17 mouse cellular contexts compared by ENCODE assay signal in genomic region chr19:45413966-45414365, GRCm38 (mm10). TPM values are rescaled to one million over a fixed set of nuclear protein-coding genes. Genes with fewer than 3 reads are reported as not detected.
DNase-seq lines count a peak whose midpoint lies in the region; ATAC-seq lines count a peak whose summit lies in the region.
"Had no signal": no experiment of that assay in that cellular context is flagged by ENCODE, and none has a peak within 500 bp of the region (broad histone marks: within the 10 kb centered on the region; RNA-seq: fewer than 3 reads in every experiment).

No protein-coding gene starts in this region.

- ATAC-seq in kidney, embryonic 16.5 days (ENCODE audit: low FRiP score, low TSS enrichment), result no peak
- ATAC-seq in heart, embryonic 16.5 days (replicated peaks; ENCODE audit: extremely low read depth, insufficient read depth, low FRiP score), result no peak
- no peak for ATAC-seq in hindbrain, embryonic 11.5 days (ENCODE audit: low FRiP score)
- ATAC-seq: CD4-positive, CD25-positive, alpha-beta regulatory T cell, adult 4 months; forebrain, embryonic 14.5 days; inflammation-experienced regulatory T-cells, adult 6 months; liver, postnatal 0 days; midbrain, embryonic 16.5 days had no signal

- H3K4me2 ChIP-seq in kidney, embryonic 16.5 days (replicated peaks; ENCODE audit: low read depth, low read length), result no peak overlapping the region
- H3K4me2 ChIP-seq in heart, embryonic 16.5 days (ENCODE audit: low read depth, low read length), result no peak overlapping the region
- no peak overlapping the region for H3K4me2 ChIP-seq in hindbrain, embryonic 11.5 days (replicated peaks; ENCODE audit: low read depth, low read length)
- H3K4me2 ChIP-seq: limb, embryonic 15.5 days had no signal

- no peaks in the 10 kb centered on the region for H3K4me1 ChIP-seq in kidney, embryonic 16.5 days (ENCODE audit: insufficient read depth, low read length)
- H3K4me1 ChIP-seq in heart, embryonic 16.5 days (ENCODE audit: control insufficient read depth, insufficient read depth, low read length), result no peaks in the 10 kb centered on the region
- H3K4me1 ChIP-seq in hindbrain, embryonic 11.5 days (replicated peaks; ENCODE audit: control insufficient read depth, insufficient read depth, low read length), result no peaks in the 10 kb centered on the region
- H3K4me1 ChIP-seq: hindbrain, embryonic 10.5 days; limb, embryonic 15.5 days had no signal

- H3K27ac ChIP-seq in kidney, embryonic 16.5 days (ENCODE audit: low read length), result no peak overlapping the region
- H3K27ac ChIP-seq in heart, embryonic 16.5 days (ENCODE audit: low read length), result peak overlapping the region; percentile 32; the same call in 1 of the 2 replicates
- H3K27ac ChIP-seq in hindbrain, embryonic 11.5 days (ENCODE audit: low read depth, low read length), result no peak overlapping the region
- H3K27ac ChIP-seq: hindbrain, embryonic 10.5 days; limb, embryonic 15.5 days had no signal

- WGBS in kidney, embryonic 16.5 days, result 85% methylated on average over 3 of the region's 3 CpGs
- 69% methylated on average over 3 of the region's 3 CpGs for WGBS in heart, embryonic 16.5 days
- WGBS in hindbrain, embryonic 11.5 days, result 85% methylated on average over 3 of the region's 3 CpGs

- DNase-seq in gastrocnemius, postnatal 25 days, result peak; percentile 16
- DNase-seq in gastrocnemius, adult 18-20 months (ENCODE audit: low spot score), result no peak
- DNase-seq in kidney, adult 9 months, result peak; percentile 77
- peak; percentile 8 for DNase-seq in lung, postnatal 14 days
- DNase-seq in hindbrain, embryonic 11.5 days (ENCODE audit: low spot score), result no peak
- DNase-seq: adrenal gland, postnatal 14 days; liver, postnatal 0 days; thymus, postnatal 25 days had no signal

- H3K4me3 ChIP-seq in kidney, embryonic 16.5 days (ENCODE audit: low read length), result no peak overlapping the region
- H3K4me3 ChIP-seq in heart, embryonic 16.5 days (ENCODE audit: low read length), result no peak overlapping the region
- no peak overlapping the region for H3K4me3 ChIP-seq in hindbrain, embryonic 11.5 days (ENCODE audit: low read depth, low read length)
- H3K4me3 ChIP-seq: hindbrain, embryonic 10.5 days; limb, embryonic 15.5 days; megakaryocyte, embryonic 14.5 days had no signal

- no peaks in the 10 kb centered on the region for H3K36me3 ChIP-seq in kidney, embryonic 16.5 days (ENCODE audit: insufficient read depth, low read length)
- no peaks in the 10 kb centered on the region for H3K36me3 ChIP-seq in heart, embryonic 16.5 days (ENCODE audit: control insufficient read depth, insufficient read depth)
- no peaks in the 10 kb centered on the region for H3K36me3 ChIP-seq in hindbrain, embryonic 11.5 days (ENCODE audit: control insufficient read depth, insufficient read depth, low read length)

- H3K27me3 ChIP-seq in kidney, embryonic 16.5 days (ENCODE audit: insufficient read depth, low read length), result no peaks in the 10 kb centered on the region
- no peaks in the 10 kb centered on the region for H3K27me3 ChIP-seq in heart, embryonic 16.5 days (ENCODE audit: control insufficient read depth, insufficient read depth, low read length)
- H3K27me3 ChIP-seq in hindbrain, embryonic 11.5 days (ENCODE audit: control insufficient read depth, insufficient read depth, low read length), result no peaks in the 10 kb centered on the region
- H3K27me3 ChIP-seq: limb, embryonic 15.5 days; megakaryocyte, embryonic 14.5 days had no signal

- no peaks in the 10 kb centered on the region for H3K9me3 ChIP-seq in kidney, embryonic 16.5 days (ENCODE audit: low read length)
- no peaks in the 10 kb centered on the region for H3K9me3 ChIP-seq in heart, embryonic 16.5 days (replicated peaks; ENCODE audit: control insufficient read depth, low read length)
- no peaks in the 10 kb centered on the region for H3K9me3 ChIP-seq in hindbrain, embryonic 11.5 days (ENCODE audit: control insufficient read depth, low read length)
- H3K9me3 ChIP-seq: hindbrain, embryonic 10.5 days; limb, embryonic 15.5 days; megakaryocyte, embryonic 14.5 days had no signal

- H3K9ac ChIP-seq in kidney, embryonic 16.5 days (replicated peaks; ENCODE audit: low read length), result no peak overlapping the region
- no peak overlapping the region for H3K9ac ChIP-seq in heart, embryonic 16.5 days (ENCODE audit: low read length)
- no peak overlapping the region for H3K9ac ChIP-seq in hindbrain, embryonic 11.5 days (ENCODE audit: low read depth, low read length)
- H3K9ac ChIP-seq: limb, embryonic 15.5 days; liver, postnatal 0 days had no signal

RNA-seq across cellular contexts. Expression of gene Btrc, which starts 50.4 kb away (rescaled TPM):
- 10 to 100 TPM; 18.8 to 23.0 TPM for total RNA-seq in gastrocnemius, postnatal 25 days (2021)
- 10 to 100 TPM; 23.8 to 28.3 TPM for total RNA-seq in gastrocnemius, adult 18-20 months (2021)
- 53.7 and 54.3 TPM in 2 replicates for polyA plus RNA-seq in kidney, embryonic 16.5 days (2015; fragmentation: Nextera tagmentation; extraction: Ambion mirVana)
- 30.9 and 31.4 TPM in 2 replicates for polyA plus RNA-seq in heart, embryonic 16.5 days (2015; fragmentation: Nextera tagmentation; extraction: Ambion mirVana)
- polyA plus RNA-seq in hindbrain, embryonic 11.5 days (2014; fragmentation: Nextera tagmentation; extraction: Ambion mirVana), result 62.9 and 63.3 TPM in 2 replicates

Comparison
In these comparisons a context has a peak if more than half of its experiments do, and no peak if none do; other contexts are left out.
1. DNase-seq: peak in gastrocnemius, postnatal 25 days (single experiment), kidney, adult 9 months (single experiment) and lung, postnatal 14 days (single experiment); none in gastrocnemius, adult 18-20 months (single experiment) and hindbrain, embryonic 11.5 days (single experiment).